Mouse (Mus musculus): ENCODE data around the gene Igsf3. TPM values are rescaled to one million over a fixed set of nuclear protein-coding genes. Genes with fewer than 3 reads are reported as not detected.
"Not testable (repeated sequence)": the region's sequence is repeated elsewhere in the genome, so short reads cannot be mapped to it uniquely, and the experiment has no call there.

Igsf3 gene
- polyA plus RNA-seq, 2 experiments, result 1.3 to 3.2 TPM

DNA sequence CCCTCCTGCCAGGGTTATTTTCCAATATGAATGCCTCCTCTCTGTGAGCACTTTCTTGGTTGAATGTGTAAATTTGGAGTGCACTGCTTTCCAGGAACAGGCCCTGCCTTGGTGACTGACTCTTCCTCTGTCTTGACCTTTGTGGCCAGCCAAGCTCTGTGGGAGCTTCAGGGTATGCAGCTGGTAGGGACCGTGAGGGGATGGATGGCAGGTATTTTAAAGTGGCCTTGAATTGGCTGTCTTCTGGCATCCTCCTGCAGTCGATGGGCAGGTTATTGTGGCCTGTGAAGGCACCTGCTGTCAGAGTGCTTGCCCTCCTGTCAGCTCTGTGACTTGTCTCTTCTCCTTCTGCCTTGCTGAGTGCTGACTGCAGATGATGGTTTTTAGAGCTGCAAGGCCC, 33.3 kb downstream of the Igsf3 start:
- no peak for TF ChIP-seq CTCF (IDR thresholded peaks at IDR 0.05; ENCODE audit: low read depth)
- no peak for TF ChIP-seq EP300 (IDR thresholded peaks at IDR 0.05; ENCODE audit: low read depth)
- Histone ChIP-seq H3K9ac (replicated peaks) (no peak overlapping the region), H3K9me3 (ENCODE audit: control insufficient read depth, low read length) (no peaks in the 10 kb centered on the region), H3K36me3 (replicated peaks; ENCODE audit: control insufficient read depth, insufficient read depth, low read depth) (no peaks in the 10 kb centered on the region), H3K27me3 (ENCODE audit: control insufficient read depth, insufficient read depth, low read length) (no peaks in the 10 kb centered on the region), H3K4me1 (replicated peaks; ENCODE audit: control insufficient read depth in 2 of 2, insufficient read depth in 2 of 2, low read length in 1 of 2) (peaks cover 0 to 7% of the 10 kb centered on the region in 2 experiments; a peak in 2 of 4 replicates), H3K27ac (no peak overlapping the region), H3K4me2 (ENCODE audit: low read depth) (no peak overlapping the region), H3K4me3 (ENCODE audit: insufficient read depth in 1 of 2, low read depth in 2 of 2, low read length in 2 of 2) (no peak overlapping the region)
- 46% methylated on average over 2 of the region's 2 CpGs for WGBS (ENCODE audit: insufficient replicate concordance)
- no peak for ATAC-seq (ENCODE audit: insufficient read depth)
- DNase-seq (ENCODE audit: low read depth in 3 of 3, low spot score in 3 of 3), result no peak

- WGBS (ENCODE audit: insufficient replicate concordance), result 44% methylated on average over 3 of the region's 3 CpGs
- no peaks in the 10 kb centered on the region for H3K27me3 ChIP-seq (ENCODE audit: control insufficient read depth, insufficient read depth, low read length)
- no peak overlapping the region for H3K9ac ChIP-seq (replicated peaks)
- no peak overlapping the region for H3K4me3 ChIP-seq (ENCODE audit: insufficient read depth in 1 of 2, low read depth in 2 of 2, low read length in 2 of 2)
- H3K4me1 ChIP-seq (replicated peaks; ENCODE audit: control insufficient read depth in 2 of 2, insufficient read depth in 2 of 2, low read length in 1 of 2), result peaks cover 0 to 7% of the 10 kb centered on the region in 2 experiments; a peak in 2 of 4 replicates
- DNase-seq (ENCODE audit: low read depth in 3 of 3, low spot score in 3 of 3) (no peak), ATAC-seq (ENCODE audit: insufficient read depth) (no peak)
- H3K4me2 ChIP-seq (ENCODE audit: low read depth), result no peak overlapping the region
- H3K36me3 ChIP-seq (replicated peaks; ENCODE audit: control insufficient read depth, insufficient read depth, low read depth), result no peaks in the 10 kb centered on the region
- TF ChIP-seq CTCF (IDR thresholded peaks at IDR 0.05; ENCODE audit: low read depth), result no peak
- no peak for TF ChIP-seq EP300 (IDR thresholded peaks at IDR 0.05; ENCODE audit: low read depth)
- no peak overlapping the region for H3K27ac ChIP-seq
- no peaks in the 10 kb centered on the region for H3K9me3 ChIP-seq (ENCODE audit: control insufficient read depth, low read length)
Observed at GRCm38 (mm10) chr3:101410745-101411144, 33.9 kb downstream of the Igsf3 start.

DNA sequence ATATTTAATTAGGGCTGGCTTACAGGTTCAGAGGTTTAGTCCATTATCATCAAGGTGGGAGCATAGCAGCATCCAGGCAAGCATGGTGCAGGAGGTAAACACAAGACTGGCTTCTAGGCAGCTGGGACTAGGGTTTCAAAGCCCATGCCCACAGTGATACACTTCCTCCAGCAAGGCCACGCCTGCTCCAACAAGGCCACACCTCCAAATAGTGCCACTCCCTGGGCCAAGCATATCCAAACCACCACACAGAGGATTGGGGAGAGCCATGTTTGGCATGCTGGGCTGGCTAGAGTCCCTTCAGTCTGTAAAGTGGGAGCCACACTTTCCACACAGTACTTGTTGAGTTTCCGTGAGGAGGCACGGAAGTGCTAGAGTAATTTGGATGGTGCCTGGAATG, 34.7 kb downstream of the Igsf3 start:
- WGBS (ENCODE audit: insufficient replicate concordance), result 67% methylated on average over 3 of the region's 3 CpGs
- TF ChIP-seq CTCF (IDR thresholded peaks at IDR 0.05; ENCODE audit: low read depth), result no peak
- no peak for TF ChIP-seq EP300 (IDR thresholded peaks at IDR 0.05; ENCODE audit: low read depth)
- 0 out of 2 replicates have a peak, but pooled peaks have one; percentile 23 for ATAC-seq (ENCODE audit: insufficient read depth)

DNA sequence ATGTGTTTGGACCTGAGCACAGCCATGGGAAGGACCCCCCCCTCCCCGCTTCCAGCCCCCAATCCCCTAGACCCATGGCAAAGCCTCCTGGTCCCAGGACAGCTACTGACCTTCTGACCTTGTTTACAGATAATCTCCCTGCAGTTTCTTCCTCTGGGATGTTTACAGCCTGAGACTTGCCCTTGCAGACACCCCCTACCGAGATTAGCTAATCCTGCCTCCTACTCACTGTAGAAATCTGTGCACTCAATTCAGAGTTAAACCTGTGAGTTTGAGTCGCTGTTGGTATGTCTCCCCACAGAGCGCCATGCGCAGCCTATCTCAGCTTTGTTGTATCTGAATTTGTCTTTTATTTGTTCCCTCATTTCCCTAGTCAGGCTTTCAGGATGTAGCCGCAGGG, 35.2 kb downstream of the Igsf3 start:
- ATAC-seq (ENCODE audit: insufficient read depth), result no peak
- H3K4me3 ChIP-seq (ENCODE audit: insufficient read depth in 1 of 2, low read depth in 2 of 2, low read length in 2 of 2), result no peak overlapping the region
- WGBS (ENCODE audit: insufficient replicate concordance), result 63% methylated on average over 6 of the region's 6 CpGs
- H3K27ac ChIP-seq, result no peak overlapping the region
- no peaks in the 10 kb centered on the region for H3K36me3 ChIP-seq (replicated peaks; ENCODE audit: control insufficient read depth, insufficient read depth, low read depth)
- H3K27me3 ChIP-seq (ENCODE audit: control insufficient read depth, insufficient read depth, low read length), result no peaks in the 10 kb centered on the region
- TF ChIP-seq CTCF (IDR thresholded peaks at IDR 0.05; ENCODE audit: low read depth) (no peak), EP300 (IDR thresholded peaks at IDR 0.05; ENCODE audit: low read depth) (no peak)
- H3K9me3 ChIP-seq (ENCODE audit: control insufficient read depth, low read length), result no peaks in the 10 kb centered on the region
- no peak for DNase-seq (ENCODE audit: low read depth in 3 of 3, low spot score in 3 of 3)
- H3K4me2 ChIP-seq (ENCODE audit: low read depth), result no peak overlapping the region
- peaks cover 0 to 7% of the 10 kb centered on the region in 2 experiments; a peak in 2 of 4 replicates for H3K4me1 ChIP-seq (replicated peaks; ENCODE audit: control insufficient read depth in 2 of 2, insufficient read depth in 2 of 2, low read length in 1 of 2)
- H3K9ac ChIP-seq (replicated peaks), result no peak overlapping the region

More for the DNA sequence above, 34.7 kb downstream of the Igsf3 start:
- Histone ChIP-seq H3K27ac (no peak overlapping the region), H3K4me1 (replicated peaks; ENCODE audit: control insufficient read depth in 2 of 2, insufficient read depth in 2 of 2, low read length in 1 of 2) (peaks cover 0 to 7% of the 10 kb centered on the region in 2 experiments; a peak in 2 of 4 replicates), H3K27me3 (ENCODE audit: control insufficient read depth, insufficient read depth, low read length) (no peaks in the 10 kb centered on the region), H3K4me2 (ENCODE audit: low read depth) (no peak overlapping the region), H3K9ac (replicated peaks) (no peak overlapping the region), H3K9me3 (ENCODE audit: control insufficient read depth, low read length) (no peaks in the 10 kb centered on the region), H3K4me3 (ENCODE audit: insufficient read depth in 1 of 2, low read depth in 2 of 2, low read length in 2 of 2) (no peak overlapping the region), H3K36me3 (replicated peaks; ENCODE audit: control insufficient read depth, insufficient read depth, low read depth) (no peaks in the 10 kb centered on the region)
- no peak for DNase-seq (ENCODE audit: low read depth in 3 of 3, low spot score in 3 of 3)

DNA sequence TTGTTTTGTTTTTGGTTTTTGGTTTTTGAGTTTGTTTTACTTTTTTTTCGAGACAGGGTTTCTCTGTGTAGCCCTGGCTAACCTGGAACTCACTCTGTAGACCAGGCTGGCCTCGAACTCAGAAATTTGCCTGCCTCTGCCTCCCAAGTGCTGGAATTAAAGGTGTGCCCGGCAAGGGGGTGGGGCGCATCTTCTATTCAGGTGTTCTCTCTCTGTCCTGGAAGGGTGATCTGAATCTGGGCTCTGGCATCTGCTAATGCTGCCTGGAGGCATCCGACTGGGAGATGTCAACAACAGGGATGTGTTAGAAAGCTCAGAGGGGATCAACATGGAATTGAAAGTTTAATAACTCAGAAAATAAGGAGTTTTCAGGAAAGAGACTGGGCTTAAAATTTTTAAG, 36.1 kb downstream of the Igsf3 start:
- H3K9ac ChIP-seq (replicated peaks); H3K27me3 ChIP-seq (ENCODE audit: control insufficient read depth, insufficient read depth, low read length); H3K4me3 ChIP-seq (ENCODE audit: insufficient read depth in 1 of 2, low read depth in 2 of 2, low read length in 2 of 2); ATAC-seq (ENCODE audit: insufficient read depth); H3K4me1 ChIP-seq (replicated peaks; ENCODE audit: control insufficient read depth in 2 of 2, insufficient read depth in 2 of 2, low read length in 1 of 2); H3K9me3 ChIP-seq (ENCODE audit: control insufficient read depth, low read length); H3K27ac ChIP-seq; H3K4me2 ChIP-seq (ENCODE audit: low read depth); H3K36me3 ChIP-seq (replicated peaks; ENCODE audit: control insufficient read depth, insufficient read depth, low read depth); DNase-seq (ENCODE audit: low read depth in 3 of 3, low spot score in 3 of 3): not testable (repeated sequence)
- WGBS (ENCODE audit: insufficient replicate concordance), result 78% methylated on average over 5 of the region's 5 CpGs

Data from liver, embryonic 14.5 days (tissue).